Mouse (Mus musculus) heart, postnatal 0 days (tissue): ENCODE data around the gene Txndc11. TPM values are rescaled to one million over a fixed set of nuclear protein-coding genes. Genes with fewer than 3 reads are reported as not detected.
A peak's percentile ranks its signal among the peaks of the same experiment; 100 is the strongest.

Experiments used
- ATAC-seq: fragments of 200-750 bp; cut with Nextera tagmentation; 2 replicates; pipeline ENCODE4 v1.8.0; 2017; ENCODE audit warnings: low read depth, moderate number of reproducible peaks, moderate library complexity; ENCODE audit not compliant: insufficient read depth
- DNase-seq: peaks from one replicate; pipeline ENCODE4 v3.0.0-alpha.2; 2016; ENCODE audit warnings: low spot score
- H3K27ac ChIP-seq: fragments of 300-500 bp; sonication (generic); 2 replicates; pipeline ENCODE4 v1.5.1; 2014; ENCODE audit warnings: low read depth, mild to moderate bottlenecking
- H3K27me3 ChIP-seq: fragments of 300-500 bp; sonication (generic); 2 replicates; pipeline ENCODE4 v1.6.1; 2014; ENCODE audit warnings: low read length, mixed read lengths; ENCODE audit not compliant: control insufficient read depth, insufficient read depth
- H3K36me3 ChIP-seq: fragments of 300-500 bp; sonication (generic); replicated peaks from 2 replicates; pipeline ENCODE4 v1.6.1; 2014; ENCODE audit warnings: low read length, mixed read lengths; ENCODE audit not compliant: control insufficient read depth, insufficient read depth
- H3K4me1 ChIP-seq: fragments of 300-500 bp; sonication (generic); 2 replicates; pipeline ENCODE4 v1.6.1; 2014; ENCODE audit warnings: antibody characterized with exemption; ENCODE audit not compliant: control insufficient read depth, insufficient read depth
- H3K4me2 ChIP-seq: fragments of 300-500 bp; sonication (generic); 2 replicates; pipeline ENCODE4 v1.6.1; 2014; ENCODE audit warnings: low read depth, mild to moderate bottlenecking, low read length, moderate library complexity
- H3K4me3 ChIP-seq: fragments of 300-500 bp; sonication (generic); 2 replicates; pipeline ENCODE4 v1.5.1; 2014; ENCODE audit warnings: low read depth, low read length
- H3K9ac ChIP-seq: fragments of 300-500 bp; sonication (generic); replicated peaks from 2 replicates; pipeline ENCODE4 v1.6.1; 2014; ENCODE audit warnings: low read depth, low read length, mixed read lengths
- H3K9me3 ChIP-seq: fragments of 300-500 bp; sonication (generic); replicated peaks from 2 replicates; pipeline ENCODE4 v1.6.1; 2016; ENCODE audit warnings: low read length; ENCODE audit not compliant: control insufficient read depth
- CTCF ChIP-seq: IDR thresholded peaks from 2 replicates; pipeline ENCODE4 v1.5.1; 2016; ENCODE audit warnings: antibody characterized with exemption, control low read depth, low read depth
- EP300 ChIP-seq: IDR thresholded peaks from 2 replicates; pipeline ENCODE4 v1.6.1; 2016; ENCODE audit warnings: antibody characterized with exemption, low read depth
- WGBS: fragments of 180-500 bp; shearing (Covaris S2); extraction: QIAGEN DNeasy Blood & Tissue Kit; methylation state at CpG from one replicate; pipeline ENCODE4 v1.1.7; 2014; 5-methylcytosine and 5-hydroxymethylcytosine counted together
- polyA plus RNA-seq: library from polyadenylated mRNA; unstranded; fragments of >200 nt; fragmentation: Nextera tagmentation; extraction: Ambion mirVana; gene quantifications from 2 replicates; pipeline ENCODE4 v1.2.1, GENCODE M21; 2015
- total RNA-seq: library from RNA; depleted of rRNA; stranded (reverse); fragments of >200 nt; gene quantifications from 2 replicates; pipeline ENCODE4 v1.2.3, GENCODE M21; 2014; ENCODE audit warnings: low replicate concordance

The Txndc11 gene
- total and polyA plus RNA-seq, 2 experiments from 2014 or later: 24.3 to 55.2 TPM

- H3K27ac ChIP-seq: no peak overlapping the region
- DNase-seq: no peak
- no peaks in the 10 kb centered on the region for H3K27me3 ChIP-seq
- ATAC-seq: no peak
- H3K9ac ChIP-seq: no peak overlapping the region
- 91% methylated on average over 3 of the region's 3 CpGs for WGBS
- no peak for TF ChIP-seq EP300
- H3K9me3 ChIP-seq: no peaks in the 10 kb centered on the region
- peaks cover 88% of the 10 kb centered on the region for H3K36me3 ChIP-seq
- H3K4me1 ChIP-seq: peaks cover 6% of the 10 kb centered on the region; the same call in 1 of the 2 replicates
- no peak overlapping the region for H3K4me3 ChIP-seq
- H3K4me2 ChIP-seq: no peak overlapping the region
These were observed 48.2 kb downstream of the Txndc11 start for GRCm38 (mm10) chr16:11086299-11086698.

- H3K36me3 ChIP-seq: peaks cover 88% of the 10 kb centered on the region
- no peak for TF ChIP-seq CTCF
- no peak for TF ChIP-seq EP300
- no peaks in the 10 kb centered on the region for H3K4me1 ChIP-seq
- H3K27me3 ChIP-seq: no peaks in the 10 kb centered on the region
- H3K9me3 ChIP-seq: no peaks in the 10 kb centered on the region
- ATAC-seq (no peak), DNase-seq (no peak)
- 85% methylated on average over 8 of the region's 8 CpGs for WGBS
- no peak overlapping the region for H3K27ac ChIP-seq
- no peak overlapping the region for H3K4me2 ChIP-seq
- no peak overlapping the region for H3K9ac ChIP-seq
- no peak overlapping the region for H3K4me3 ChIP-seq
These were observed 50.3 kb downstream of the Txndc11 start for GRCm38 (mm10) chr16:11084181-11084580.

GRCm38 (mm10) chr16:11078216-11078869, 56.1 kb downstream of the Txndc11 start:
- no peaks in the 10 kb centered on the region for H3K9me3 ChIP-seq
- WGBS: 33% methylated on average over 3 of the region's 3 CpGs
- H3K27me3 ChIP-seq: no peaks in the 10 kb centered on the region
- H3K4me1 ChIP-seq: no peaks in the 10 kb centered on the region
- ATAC-seq (peak; percentile 39; the same call in 1 of the 2 replicates), DNase-seq (no peak)
- TF ChIP-seq CTCF: no peak
- TF ChIP-seq EP300: no peak
- no peak overlapping the region for H3K9ac ChIP-seq
- no peak overlapping the region for H3K4me3 ChIP-seq
- peaks cover 88% of the 10 kb centered on the region for H3K36me3 ChIP-seq
- H3K4me2 ChIP-seq: no peak overlapping the region
- 0 out of 2 replicates have a peak overlapping the region, but pooled peaks have one; percentile 18 for H3K27ac ChIP-seq

GRCm38 (mm10) chr16:11077601-11078201, 56.7 kb downstream of the Txndc11 start:
- no peak for DNase-seq

GRCm38 (mm10) chr16:11073060-11073459, 61.4 kb downstream of the Txndc11 start:
- Histone ChIP-seq H3K9me3 (no peaks in the 10 kb centered on the region), H3K4me2 (no peak overlapping the region), H3K4me1 (peaks cover 24% of the 10 kb centered on the region), H3K4me3 (no peak overlapping the region), H3K9ac (no peak overlapping the region), H3K36me3 (peaks cover 57% of the 10 kb centered on the region), H3K27me3 (no peaks in the 10 kb centered on the region), H3K27ac (no peak overlapping the region)
- TF ChIP-seq EP300: no peak
- TF ChIP-seq CTCF: no peak
- ATAC-seq (no peak), DNase-seq (no peak)
- WGBS: 78% methylated on average over 6 of the region's 6 CpGs

More at GRCm38 (mm10) chr16:11077601-11078201, 56.7 kb downstream of the Txndc11 start:
- WGBS: 81% methylated on average over 9 of the region's 9 CpGs
- TF ChIP-seq EP300: no peak
- no peak for TF ChIP-seq CTCF
- Histone ChIP-seq H3K4me3 (no peak overlapping the region), H3K27ac (no peak overlapping the region), H3K27me3 (no peaks in the 10 kb centered on the region), H3K9me3 (no peaks in the 10 kb centered on the region), H3K4me1 (no peaks in the 10 kb centered on the region), H3K4me2 (no peak overlapping the region), H3K9ac (no peak overlapping the region), H3K36me3 (peaks cover 88% of the 10 kb centered on the region)
- no peak for ATAC-seq

- H3K27me3 ChIP-seq: no peaks in the 10 kb centered on the region
- no peak overlapping the region for H3K27ac ChIP-seq
- no peak overlapping the region for H3K4me3 ChIP-seq
- no peak overlapping the region for H3K4me2 ChIP-seq
- peaks cover 50% of the 10 kb centered on the region for H3K36me3 ChIP-seq
- 74% methylated on average over 8 of the region's 8 CpGs for WGBS
- ATAC-seq (no peak), DNase-seq (no peak)
- TF ChIP-seq CTCF (no peak), EP300 (no peak)
- H3K4me1 ChIP-seq: peaks cover 28% of the 10 kb centered on the region
- H3K9ac ChIP-seq: no peak overlapping the region
- no peaks in the 10 kb centered on the region for H3K9me3 ChIP-seq
These were observed 62.0 kb downstream of the Txndc11 start for GRCm38 (mm10) chr16:11072454-11072853.
